Mouse (Mus musculus) ovary, adult 10 weeks (tissue): ENCODE data around the gene Tcap. TPM values are rescaled to one million over a fixed set of nuclear protein-coding genes. Genes with fewer than 3 reads are reported as not detected.

Experiments used
- polyA plus RNA-seq: library from polyadenylated mRNA; stranded (reverse); fragments of 350-450 nt; fragmentation: Illumina TruSeq; extraction: RNeasy Lipid Tissue Mini Kit (QIAGEN cat#74804); gene quantifications from one replicate; pipeline ENCODE4 v1.2.3, GENCODE M21; 2014

Tcap gene
- polyA plus RNA-seq, result not detected

DNA sequence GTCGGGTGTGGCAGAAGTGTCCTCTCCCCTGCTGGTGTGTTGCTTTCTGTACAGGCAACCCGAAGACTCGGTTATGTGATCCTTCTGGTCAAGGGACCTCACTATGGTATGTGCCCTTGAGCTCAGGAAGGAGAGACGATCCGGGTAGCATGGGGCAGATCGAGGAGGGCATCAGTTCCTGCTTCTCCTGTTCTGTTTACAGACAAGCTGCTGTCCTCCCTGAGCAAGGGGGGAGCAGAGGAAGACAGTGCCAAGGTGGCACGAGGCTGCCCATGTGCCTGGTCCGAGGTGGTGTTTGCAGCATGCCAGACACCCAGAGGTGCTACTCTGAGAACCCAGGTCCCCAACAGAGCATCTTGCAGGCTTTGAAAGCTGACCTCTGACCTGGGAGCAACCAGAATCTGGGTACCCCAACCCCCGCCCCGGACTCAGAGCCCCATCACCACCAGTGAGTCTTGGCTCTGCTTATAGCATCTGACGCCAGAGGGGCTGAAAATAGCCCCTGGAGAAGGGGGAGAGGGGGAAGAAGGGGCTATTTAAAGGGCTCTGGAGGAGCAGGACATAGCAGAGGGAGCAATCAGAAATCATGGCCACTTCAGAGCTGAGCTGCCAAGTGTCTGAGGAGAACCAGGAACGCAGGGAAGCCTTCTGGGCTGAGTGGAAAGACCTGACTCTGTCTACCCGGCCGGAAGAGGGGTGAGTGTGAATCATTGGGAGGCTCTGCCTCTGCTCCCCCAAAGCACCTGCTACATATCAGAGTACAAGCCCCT lies at the start of gene Tcap:
Tcap (plus strand) TSS at position 551 of the 770 bp plus-strand sequence.

DNA sequence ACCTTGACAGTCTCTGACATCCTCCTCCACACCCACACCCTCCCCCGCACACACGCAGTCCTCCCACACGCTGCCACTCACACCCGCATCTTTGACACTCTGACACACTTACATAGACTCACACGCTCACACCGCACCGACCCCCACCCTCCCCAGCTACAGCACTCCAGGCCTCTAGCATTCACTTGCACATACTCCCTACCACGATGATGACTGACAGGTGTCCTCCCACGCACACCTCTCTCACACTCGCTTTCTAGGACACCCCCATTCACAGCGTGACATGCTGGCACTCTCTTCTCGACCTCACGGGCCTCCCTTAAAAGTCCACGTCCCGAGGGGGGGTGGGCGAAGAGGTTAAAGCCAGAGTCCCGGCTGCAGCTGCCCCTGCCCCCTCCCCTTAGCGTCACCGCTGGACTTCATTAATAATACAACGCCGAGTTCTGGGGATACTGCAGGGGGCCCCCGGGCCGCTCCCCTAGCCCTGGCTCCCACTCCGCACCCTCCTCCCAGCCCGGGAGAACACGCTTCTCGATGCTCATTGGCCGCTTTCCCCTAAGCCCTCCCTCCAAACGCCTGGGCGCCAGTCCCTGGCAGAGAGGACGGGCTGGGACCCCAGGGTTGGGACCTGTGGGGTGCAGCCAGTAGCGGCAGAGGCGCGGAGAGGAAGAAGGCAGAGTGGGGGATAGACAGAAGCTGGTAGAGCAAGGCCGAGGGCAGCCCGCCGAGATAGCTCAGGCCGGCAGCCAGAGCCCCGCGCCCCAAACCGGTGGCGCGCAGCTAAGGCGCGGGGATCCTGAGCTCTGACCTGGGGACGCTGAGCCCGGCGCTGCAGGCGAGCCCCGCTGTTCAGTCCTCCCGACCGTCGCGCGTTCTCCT lies 35.3 kb upstream of the Tcap start, which contains the start of gene Ppp1r1b:
Ppp1r1b (plus strand) TSS at position 322 of the 879 bp plus-strand sequence.

GRCm38 (mm10) chr11:98358161-98359083 lies 25.2 kb upstream of the Tcap start, which contains the start of gene Stard3:
TSS of gene Stard3 (plus strand) at chr11:98358368.

GRCm38 (mm10) chr11:98385638-98386585 lies 2.3 kb downstream of the Tcap start, which contains the start of gene Pnmt:
TSS of gene Pnmt (plus strand) at chr11:98386450.

DNA sequence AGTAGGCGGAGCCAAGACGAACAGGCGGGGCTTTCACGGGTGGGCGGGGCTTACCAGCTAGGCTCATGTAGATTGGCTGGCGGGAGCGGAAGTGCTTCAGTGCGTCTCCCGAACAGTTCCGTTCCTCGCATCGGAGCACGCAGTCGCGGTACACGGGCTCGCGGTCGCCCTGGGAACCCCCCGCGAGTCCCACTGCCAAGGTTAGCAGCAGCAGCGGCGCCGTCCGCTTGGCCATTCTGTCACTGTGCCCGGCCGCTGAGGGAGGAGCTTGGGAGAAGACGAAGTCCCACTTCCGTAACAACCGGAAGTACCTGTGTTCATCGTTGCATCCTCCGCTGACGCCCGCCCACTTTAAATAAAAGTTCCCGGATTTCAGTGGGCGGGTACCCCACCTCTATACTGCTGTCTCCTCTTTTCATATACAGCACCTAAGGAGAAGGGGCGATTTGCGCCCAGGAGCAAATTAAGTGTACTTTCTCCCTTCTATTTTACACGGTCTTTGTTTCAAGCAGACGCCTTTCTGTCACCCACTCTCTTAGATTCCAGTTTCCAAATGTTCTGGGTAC lies 16.6 kb downstream of the Tcap start, which contains the start of gene Pgap3:
Pgap3 (minus strand) TSS at position 330 of the 566 bp plus-strand sequence.

GRCm38 (mm10) chr11:98412273-98412796 lies 28.7 kb downstream of the Tcap start, which contains the start of gene Erbb2:
TSS of gene Erbb2 (plus strand) at chr11:98412470.

Other genes with a start within 250 kb of the Tcap start
- 27.7 TPM for gene Fbxl20, start 233.4 kb upstream of the Tcap start, polyA plus RNA-seq
- gene Med1, start 190.5 kb upstream of the Tcap start, polyA plus RNA-seq, result 47.4 TPM
- gene Cdk12, start 180.8 kb upstream of the Tcap start, polyA plus RNA-seq, result 39.3 TPM
- gene Neurod2, start 54.2 kb upstream of the Tcap start, polyA plus RNA-seq, result not detected
- 1.1 TPM for gene Ppp1r1b, start 35.4 kb upstream of the Tcap start, polyA plus RNA-seq
- 0.91 TPM for gene Stard3, start 25.4 kb upstream of the Tcap start, polyA plus RNA-seq
- gene Pnmt, start 2.6 kb downstream of the Tcap start, polyA plus RNA-seq, result not detected
- gene Pgap3, start 16.7 kb downstream of the Tcap start, polyA plus RNA-seq, result not detected
- gene Erbb2, start 28.7 kb downstream of the Tcap start, polyA plus RNA-seq, result 0.71 TPM
- 30.3 TPM for gene Mien1, start 55.2 kb downstream of the Tcap start, polyA plus RNA-seq
- gene Grb7, start 62.6 kb downstream of the Tcap start, polyA plus RNA-seq, result 0.31 TPM
- 0.31 TPM for gene Ikzf3, start 162.2 kb downstream of the Tcap start, polyA plus RNA-seq
- gene Zpbp2, start 167.3 kb downstream of the Tcap start, polyA plus RNA-seq, result 0.60 TPM
- gene Ormdl3, start 203.6 kb downstream of the Tcap start, polyA plus RNA-seq, result 6.9 TPM
- gene Lrrc3c, start 214.5 kb downstream of the Tcap start, polyA plus RNA-seq, result not detected
- 0.80 TPM for gene Gm12355, start 241.8 kb downstream of the Tcap start, polyA plus RNA-seq
- gene Gsdma3, start 242.5 kb downstream of the Tcap start, polyA plus RNA-seq, result not detected